Comparison of ENCODE assay signal across 17 mouse cellular contexts in the genomic region with DNA sequence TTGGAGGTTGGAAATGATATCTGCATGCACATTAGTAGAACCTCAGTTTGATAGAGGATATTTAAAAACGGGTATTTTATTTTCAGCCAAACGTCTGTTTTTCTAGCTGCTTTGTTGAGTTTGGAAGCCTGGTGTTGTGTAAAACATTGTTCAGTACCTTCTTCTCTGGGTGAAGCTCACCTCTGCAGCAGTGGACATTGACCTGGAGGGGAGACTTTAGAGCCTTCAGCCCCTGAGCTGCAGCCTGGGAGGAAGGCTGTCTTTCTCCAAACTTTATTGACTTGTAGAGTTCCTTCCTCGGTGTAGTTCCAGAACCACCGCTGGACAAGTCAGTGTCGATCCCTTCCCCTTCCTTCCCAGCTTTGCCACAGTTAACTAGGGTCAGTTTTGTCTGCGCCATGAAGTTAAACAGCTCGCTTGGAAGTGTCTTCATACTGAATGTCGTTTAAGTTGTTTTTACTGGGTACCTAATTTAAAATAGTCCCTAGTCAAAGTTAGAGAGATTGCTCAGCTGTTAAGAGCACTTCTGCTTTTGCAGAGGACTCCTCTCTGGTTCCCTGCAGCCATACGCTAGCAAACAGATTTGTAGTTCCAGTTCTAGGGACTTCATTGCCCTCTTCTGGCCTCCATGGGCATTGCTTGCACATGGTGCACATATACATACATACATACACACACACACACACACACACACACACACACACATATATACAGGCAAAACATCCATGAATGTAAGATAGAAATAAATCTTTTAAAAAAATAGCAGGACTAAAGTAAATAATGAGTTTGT. TPM values are rescaled to one million over a fixed set of nuclear protein-coding genes. Genes with fewer than 3 reads are reported as not detected.
DNase-seq lines count a peak whose midpoint lies in the region; ATAC-seq and TF ChIP-seq lines count a peak whose summit lies in the region.
"Had no signal": no experiment of that assay in that cellular context is flagged by ENCODE, and none has a peak within 500 bp of the region (broad histone marks: within the 10 kb centered on the region; RNA-seq: fewer than 3 reads in every experiment).

No protein-coding gene starts in this region.

- intact Hi-C loops in gastrocnemius, postnatal 14 days (cut with DNase I; ENCODE audit: low total_unique reads), result no loop called here

- H3K4me2 ChIP-seq in forebrain, postnatal 0 days (ENCODE audit: low read depth), result no peak overlapping the region
- no peak overlapping the region for H3K4me2 ChIP-seq in forebrain, embryonic 14.5 days (ENCODE audit: low read length)
- no peak overlapping the region for H3K4me2 ChIP-seq in midbrain, postnatal 0 days (ENCODE audit: low read depth, low read length, poor library complexity, severe bottlenecking)
- H3K4me2 ChIP-seq in midbrain, embryonic 16.5 days (ENCODE audit: low read length), result no peak overlapping the region
- H3K4me2 ChIP-seq: forebrain, embryonic 13.5 days; liver, embryonic 15.5 days had no signal

- H3K9ac ChIP-seq in forebrain, postnatal 0 days, result no peak overlapping the region
- H3K9ac ChIP-seq in forebrain, embryonic 14.5 days (ENCODE audit: low read length), result no peak overlapping the region
- no peak overlapping the region for H3K9ac ChIP-seq in midbrain, postnatal 0 days (replicated peaks; ENCODE audit: low read length, poor library complexity, severe bottlenecking)
- no peak overlapping the region for H3K9ac ChIP-seq in midbrain, embryonic 16.5 days (ENCODE audit: low read depth, low read length)
- H3K9ac ChIP-seq: forebrain, embryonic 13.5 days; heart, embryonic 12.5 days; limb, embryonic 13.5 days; liver, embryonic 15.5 days had no signal

- H3K9me3 ChIP-seq in forebrain, postnatal 0 days (ENCODE audit: low read length), result no peaks in the 10 kb centered on the region
- peaks cover 12% of the 10 kb centered on the region; the same call in 1 of the 2 replicates for H3K9me3 ChIP-seq in forebrain, embryonic 14.5 days (replicated peaks; ENCODE audit: control insufficient read depth, low read length)
- no peaks in the 10 kb centered on the region for H3K9me3 ChIP-seq in midbrain, postnatal 0 days (ENCODE audit: low read length)
- no peaks in the 10 kb centered on the region; the same call in 1 of the 2 replicates for H3K9me3 ChIP-seq in midbrain, embryonic 16.5 days (replicated peaks; ENCODE audit: control insufficient read depth, low read length, poor library complexity, severe bottlenecking)
- H3K9me3 ChIP-seq: liver, embryonic 15.5 days had no signal

- no peak for ATAC-seq in forebrain, postnatal 0 days
- ATAC-seq in forebrain, embryonic 14.5 days, result no peak
- no peak for ATAC-seq in midbrain, postnatal 0 days (ENCODE audit: low FRiP score)
- ATAC-seq in midbrain, embryonic 16.5 days, result no peak
- ATAC-seq: forebrain, embryonic 13.5 days; inflammation-experienced regulatory T-cells, adult 6 months had no signal

- peak; percentile 22; the same call in 1 of the 2 replicates for TF ChIP-seq CTCF in forebrain, postnatal 0 days (IDR thresholded peaks at IDR 0.05; ENCODE audit: low read depth)
- peak; percentile 36; the same call in 1 of the 2 replicates for TF ChIP-seq CTCF in midbrain, postnatal 0 days (IDR thresholded peaks at IDR 0.05)

- 97% methylated on average over 9 of the region's 9 CpGs for WGBS in forebrain, postnatal 0 days
- 99% methylated on average over 9 of the region's 9 CpGs for WGBS in forebrain, embryonic 14.5 days
- 97% methylated on average over 9 of the region's 9 CpGs for whole genome bisulfite sequencing in midbrain, postnatal 0 days
- 97% methylated on average over 9 of the region's 9 CpGs for WGBS in midbrain, embryonic 16.5 days

- H3K4me1 ChIP-seq in forebrain, postnatal 0 days (ENCODE audit: insufficient read depth), result 0 out of 2 replicates have a peak, but pooled peaks cover 3% of the 10 kb centered on the region
- no peaks in the 10 kb centered on the region for H3K4me1 ChIP-seq in forebrain, embryonic 14.5 days (ENCODE audit: control insufficient read depth, insufficient read depth, low read length)
- H3K4me1 ChIP-seq in midbrain, postnatal 0 days (ENCODE audit: insufficient read depth, low read length), result no peaks in the 10 kb centered on the region
- H3K4me1 ChIP-seq in midbrain, embryonic 16.5 days (ENCODE audit: control insufficient read depth, insufficient read depth, low read length), result peaks cover 17% of the 10 kb centered on the region

- no peaks in the 10 kb centered on the region for H3K36me3 ChIP-seq in forebrain, postnatal 0 days (ENCODE audit: insufficient read depth)
- peaks cover 3% of the 10 kb centered on the region; the same call in 1 of the 2 replicates for H3K36me3 ChIP-seq in forebrain, embryonic 14.5 days (ENCODE audit: control insufficient read depth, insufficient read depth, low read length)
- no peaks in the 10 kb centered on the region for H3K36me3 ChIP-seq in midbrain, postnatal 0 days (ENCODE audit: insufficient read depth, low read length)
- no peaks in the 10 kb centered on the region for H3K36me3 ChIP-seq in midbrain, embryonic 16.5 days (ENCODE audit: control insufficient read depth, insufficient read depth, low read length)
- H3K36me3 ChIP-seq: liver, embryonic 15.5 days had no signal

- H3K27me3 ChIP-seq in forebrain, postnatal 0 days (ENCODE audit: insufficient read depth, low read length), result no peaks in the 10 kb centered on the region
- no peaks in the 10 kb centered on the region for H3K27me3 ChIP-seq in forebrain, embryonic 14.5 days (replicated peaks; ENCODE audit: control insufficient read depth, insufficient read depth, low read length)
- no peaks in the 10 kb centered on the region for H3K27me3 ChIP-seq in midbrain, postnatal 0 days (ENCODE audit: insufficient read depth, low read length)
- no peaks in the 10 kb centered on the region for H3K27me3 ChIP-seq in midbrain, embryonic 16.5 days (ENCODE audit: control insufficient read depth, insufficient read depth, low read depth, low read length)
- H3K27me3 ChIP-seq: forebrain, embryonic 13.5 days; heart, embryonic 12.5 days; limb, embryonic 13.5 days had no signal

- no peak overlapping the region for H3K4me3 ChIP-seq in forebrain, postnatal 0 days (ENCODE audit: low read depth, low read length)
- no peak overlapping the region for H3K4me3 ChIP-seq in forebrain, embryonic 14.5 days (ENCODE audit: low read depth, low read length)
- no peak overlapping the region for H3K4me3 ChIP-seq in midbrain, postnatal 0 days (ENCODE audit: low read depth, low read length)
- no peak overlapping the region for H3K4me3 ChIP-seq in midbrain, embryonic 16.5 days (ENCODE audit: low read depth, low read length)
- H3K4me3 ChIP-seq: forebrain, embryonic 13.5 days; heart, embryonic 12.5 days; hindbrain, embryonic 10.5 days; limb, embryonic 13.5 days; liver, embryonic 15.5 days had no signal

- no peak for DNase-seq in forebrain, postnatal 0 days
- no peak for DNase-seq in forebrain, embryonic 14.5 days (ENCODE audit: low spot score)
- peak; percentile 58 for DNase-seq in kidney, adult 9 months
- DNase-seq in kidney, adult 18-20 months, result no peak
- no peak for DNase-seq in midbrain, postnatal 0 days (ENCODE audit: low spot score)
- DNase-seq in gastrocnemius, postnatal 14 days, result no peak
- DNase-seq in thymus, postnatal 36 days, result no peak
- DNase-seq: cerebellum, adult 11 months; cerebellum, postnatal 36 days; layer of hippocampus, adult 9-11 months had no signal

- no peak overlapping the region for H3K27ac ChIP-seq in forebrain, postnatal 0 days (ENCODE audit: low read depth, low read length)
- no peak overlapping the region for H3K27ac ChIP-seq in forebrain, embryonic 14.5 days (ENCODE audit: low read depth, low read length)
- no peak overlapping the region for H3K27ac ChIP-seq in midbrain, postnatal 0 days (ENCODE audit: low read depth, low read length)
- no peak overlapping the region for H3K27ac ChIP-seq in midbrain, embryonic 16.5 days (ENCODE audit: low read length)
- H3K27ac ChIP-seq: forebrain, embryonic 13.5 days; hindbrain, embryonic 10.5 days; limb, embryonic 13.5 days; liver, embryonic 15.5 days had no signal

RNA-seq across cellular contexts. Expression of gene Spin1, which starts 3.4 kb away (rescaled TPM):
- total RNA-seq in forebrain, postnatal 0 days (2014; rRNA removed), result 194 and 236 TPM in 2 replicates
- polyA plus RNA-seq in forebrain, postnatal 0 days (2015; fragmentation: Nextera tagmentation; extraction: Ambion mirVana), result 134 and 151 TPM in 2 replicates
- polyA plus RNA-seq in forebrain, embryonic 14.5 days (2014; fragmentation: Nextera tagmentation; extraction: Ambion mirVana), result 161 and 175 TPM in 2 replicates
- total RNA-seq in midbrain, postnatal 0 days (2014; rRNA removed), result 214 and 241 TPM in 2 replicates
- 154 and 158 TPM in 2 replicates for polyA plus RNA-seq in midbrain, postnatal 0 days (2015; fragmentation: Nextera tagmentation; extraction: Ambion mirVana)
- polyA plus RNA-seq in midbrain, embryonic 16.5 days (2015; fragmentation: Nextera tagmentation; extraction: Ambion mirVana), result 181 and 183 TPM in 2 replicates
- total RNA-seq in gastrocnemius, postnatal 14 days (2021), result 10 to 100 TPM; 16.9 to 18.6 TPM
